Mouse (Mus musculus) large intestine, adult 2 months (tissue): Measurements from ENCODE around the gene Vars. TPM values are rescaled to one million over a fixed set of nuclear protein-coding genes. Genes with fewer than 3 reads are reported as not detected.

Experiments used
- DNase-seq: peaks from one replicate; pipeline ENCODE4 v3.0.0-alpha.2; 2012; ENCODE audit warnings: low read depth, low spot score
- WGBS: fragments of 180-500 bp; shearing (Covaris S2); methylation state at CpG from one replicate; pipeline ENCODE4 v1.1.7; 2018; 5-methylcytosine and 5-hydroxymethylcytosine counted together
- polyA plus RNA-seq: library from polyadenylated mRNA; depleted of rRNA; stranded (reverse); fragments of >200 nt; gene quantifications from 2 replicates; pipeline ENCODE4 v1.2.3, GENCODE M21; 2012

Gene Vars
- polyA plus RNA-seq, 1 experiment = 104 TPM

DNA sequence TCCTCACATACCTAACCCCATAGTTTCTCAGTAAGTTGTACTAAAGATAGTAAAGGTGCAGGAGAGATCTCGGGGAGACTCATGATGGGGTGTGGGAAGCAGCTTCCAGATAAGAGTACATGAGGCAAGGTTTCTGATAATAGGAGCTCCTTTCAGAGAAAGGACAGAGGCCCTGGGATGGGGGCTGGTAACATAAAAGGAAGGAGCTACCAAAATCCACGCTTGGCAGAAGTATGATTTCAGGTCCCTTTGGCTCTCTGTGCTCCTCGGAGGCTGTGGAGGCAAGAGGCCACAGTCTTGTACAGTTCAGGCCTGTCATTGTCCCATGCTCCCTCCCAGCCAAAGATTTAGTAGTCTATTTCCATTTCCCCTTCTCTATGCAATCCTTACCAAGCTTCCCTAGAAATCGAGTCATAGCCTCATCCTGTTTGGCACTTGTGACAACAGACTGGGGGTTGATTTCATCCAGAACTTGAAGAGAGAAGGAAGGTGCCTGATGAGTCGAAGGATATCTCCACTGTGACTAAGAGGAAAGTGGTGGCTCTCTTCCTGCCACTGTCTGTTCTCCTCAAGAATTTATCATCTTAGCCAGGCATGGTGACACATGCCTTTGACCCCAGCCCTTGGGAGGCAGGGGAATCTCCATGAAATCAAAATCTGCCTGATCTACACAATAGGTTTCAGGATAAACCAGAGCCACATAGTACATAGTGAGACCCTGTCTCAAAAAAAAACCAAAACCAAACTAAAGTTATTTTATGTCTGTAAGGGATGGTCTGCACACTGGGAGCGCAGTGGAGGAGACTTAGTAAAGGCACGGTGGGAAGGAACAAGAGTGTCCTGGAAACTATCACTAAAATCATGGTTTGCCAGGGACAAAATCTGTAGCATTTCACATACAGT lies 44.4 kb downstream of the Vars start:
- no peak for DNase-seq
- WGBS = 78% methylated on average over 7 of the region's 7 CpGs

DNA sequence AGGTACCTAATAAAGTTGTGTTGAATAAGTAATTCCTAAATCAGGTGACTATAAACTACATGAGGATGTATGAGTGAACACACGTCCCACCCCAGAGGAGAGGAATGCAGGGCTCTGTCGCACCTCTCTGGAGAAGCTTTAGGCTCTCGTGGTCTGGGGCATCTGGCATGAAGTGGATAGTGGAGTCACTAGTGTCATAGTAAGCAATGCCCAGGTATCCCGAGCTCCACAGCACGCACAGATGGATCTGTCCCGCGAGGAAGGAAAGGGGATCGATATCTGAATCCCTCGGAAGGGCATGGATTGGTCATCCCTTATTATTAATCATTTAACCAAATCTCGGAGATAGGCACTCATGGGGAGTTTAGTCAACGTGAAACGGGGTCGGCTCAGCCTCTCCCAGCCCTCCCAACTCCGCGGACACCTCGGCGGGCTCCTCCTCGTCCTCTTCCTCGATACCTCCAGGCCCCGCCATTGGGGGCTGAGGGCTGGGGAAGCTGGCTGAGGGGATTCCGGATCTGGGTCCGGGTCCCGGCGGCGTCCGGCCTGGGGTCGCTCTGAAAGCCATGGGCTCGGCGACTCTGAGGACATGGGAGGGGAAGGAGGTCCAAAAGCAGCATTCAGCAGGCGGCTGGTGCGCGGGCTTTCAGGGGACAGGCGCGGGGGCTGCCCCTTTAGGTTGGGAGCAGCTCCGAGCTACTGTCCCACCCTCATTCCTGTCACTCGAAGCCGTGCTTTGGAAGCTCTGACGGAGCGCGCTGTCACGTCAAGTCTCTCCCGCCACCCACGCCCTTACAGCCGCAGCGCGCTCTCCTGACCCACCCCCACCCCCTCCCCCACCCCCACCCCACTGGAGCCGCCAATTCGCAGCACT lies 45.3 kb downstream of the Vars start:
- WGBS = 4% methylated on average over 48 of the region's 48 CpGs
- no peak for DNase-seq

DNA sequence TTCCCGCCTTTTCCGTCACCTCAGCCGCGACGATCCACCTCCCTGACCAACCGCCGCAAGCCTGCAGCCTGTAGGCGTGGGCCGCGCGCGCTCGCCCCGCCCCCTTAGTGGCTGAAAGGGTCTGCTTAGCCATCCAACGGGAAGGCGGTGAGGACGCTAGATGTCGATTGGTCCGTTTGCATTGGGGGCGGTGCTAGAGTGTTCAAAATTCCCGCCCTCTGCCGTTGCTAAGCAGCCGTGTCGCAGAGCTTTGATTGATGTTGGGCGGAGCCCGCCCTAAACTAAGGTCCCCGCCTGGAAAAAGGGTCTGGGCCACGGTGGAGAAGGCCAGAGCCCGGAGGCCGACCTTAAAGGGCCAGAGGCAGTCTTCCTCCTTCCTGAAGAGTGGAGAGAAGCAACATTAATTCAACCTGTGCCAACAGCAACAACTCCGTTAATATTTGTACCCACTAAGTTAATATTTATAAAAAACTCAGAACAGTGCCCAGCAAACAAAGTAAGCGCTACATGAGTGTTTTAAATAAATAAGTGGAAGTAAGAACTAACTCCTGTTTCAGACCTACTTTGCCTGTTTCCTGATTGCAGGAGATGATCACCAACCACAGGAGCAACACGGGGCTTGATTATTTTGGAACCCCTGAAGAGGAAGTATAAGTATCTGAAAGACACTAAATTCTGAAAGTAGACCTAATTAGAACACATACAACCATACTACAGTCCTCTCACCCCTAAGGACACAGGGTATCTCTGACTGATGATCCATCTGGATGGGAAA lies 46.1 kb downstream of the Vars start, which contains the start of gene Msh5:
TSS of gene Msh5 (minus strand) at position 65 of the 775 bp plus-strand sequence.
- no peak for DNase-seq
- 1% methylated on average over 33 of the region's 33 CpGs for WGBS

DNA sequence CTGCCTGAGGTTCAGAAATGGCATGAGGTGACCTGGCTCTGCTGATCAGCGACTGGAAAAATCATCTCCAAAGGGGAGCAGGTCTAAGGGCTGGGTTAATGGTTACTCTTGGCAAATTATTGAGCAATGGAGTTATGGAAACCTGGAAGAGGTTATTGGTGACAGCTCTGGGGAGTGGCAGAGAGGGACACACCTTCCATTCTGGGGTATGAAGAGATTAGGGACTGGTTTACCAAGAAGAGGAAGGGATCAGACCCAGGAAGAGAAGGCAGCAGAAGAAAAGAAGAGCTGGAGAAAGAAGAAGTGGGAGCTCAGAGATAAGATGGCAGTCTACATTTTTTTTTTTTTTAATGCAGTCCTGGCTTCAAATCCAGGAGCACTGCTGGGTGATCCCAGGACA lies 46.9 kb downstream of the Vars start:
- WGBS = 9% methylated on average over 1 of the region's 1 CpGs
- DNase-seq = no peak

GRCm38 (mm10) chr17:35048149-35048931 lies 47.6 kb downstream of the Vars start:
- DNase-seq = no peak
- WGBS = 13% methylated on average over 11 of the region's 11 CpGs

DNA sequence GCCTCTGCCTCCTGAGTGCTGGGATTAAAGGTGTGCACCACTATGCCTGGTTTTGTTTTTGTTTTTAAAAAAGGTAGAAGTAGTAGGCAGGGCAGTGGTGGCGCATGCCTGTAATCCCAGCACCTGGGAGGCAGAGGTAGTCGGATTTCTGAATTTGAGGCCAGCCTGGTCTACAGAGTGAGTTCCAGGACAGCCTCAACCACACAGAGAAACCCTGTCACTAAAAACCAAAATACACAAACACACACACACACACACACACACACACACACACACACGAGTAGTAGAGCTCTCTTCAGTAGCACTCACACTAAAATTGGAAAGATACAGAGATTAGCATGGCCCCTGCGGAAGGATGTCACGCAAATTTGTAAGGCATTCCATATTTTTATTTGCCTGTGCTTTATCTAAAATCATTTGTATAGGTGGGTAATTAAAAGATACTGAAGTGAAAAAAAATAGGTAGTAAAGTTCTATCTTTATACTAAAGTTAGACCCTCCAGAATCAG lies 48.2 kb downstream of the Vars start:
- DNase-seq = no peak
- WGBS = 50% methylated on average over 5 of the region's 5 CpGs

GRCm38 (mm10) chr17:35049561-35050016 lies 48.8 kb downstream of the Vars start, which contains the start of gene Clic1:
Gene Clic1, plus strand, starts transcription at chr17:35049966.
- 2% methylated on average over 11 of the region's 11 CpGs for WGBS
- DNase-seq = no peak

DNA sequence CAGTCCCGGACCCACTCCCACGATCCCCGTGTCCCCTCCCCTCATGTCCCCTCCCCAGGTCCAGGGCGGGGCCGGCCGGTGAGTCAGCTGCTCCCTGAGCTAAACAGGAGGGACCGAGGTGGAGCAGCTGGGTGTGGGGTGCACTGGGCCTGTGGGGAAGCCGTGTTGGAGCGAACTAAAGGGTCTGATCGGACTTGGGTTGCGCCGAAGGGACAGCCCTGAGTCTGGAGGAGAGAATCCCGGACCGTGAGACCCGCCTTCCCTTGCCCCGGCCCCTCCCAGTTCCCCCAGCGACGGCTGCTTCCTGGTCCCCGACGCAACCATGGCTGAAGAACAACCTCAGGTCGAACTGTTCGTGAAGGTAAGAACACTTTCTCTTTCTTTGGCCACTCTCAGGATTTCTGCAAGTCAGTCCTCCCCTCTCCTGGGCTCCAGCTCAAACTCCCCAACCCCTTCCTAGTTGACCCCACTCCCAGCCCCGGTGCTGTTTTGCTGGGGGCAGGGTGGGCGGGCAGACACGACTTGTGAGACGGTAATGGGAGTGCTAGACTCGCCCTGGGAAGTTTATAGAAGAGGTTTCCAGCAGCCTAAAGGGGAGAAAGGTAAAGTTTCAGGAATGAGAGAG lies 49.5 kb downstream of the Vars start:
- no peak for DNase-seq
- WGBS = 2% methylated on average over 27 of the region's 27 CpGs

DNA sequence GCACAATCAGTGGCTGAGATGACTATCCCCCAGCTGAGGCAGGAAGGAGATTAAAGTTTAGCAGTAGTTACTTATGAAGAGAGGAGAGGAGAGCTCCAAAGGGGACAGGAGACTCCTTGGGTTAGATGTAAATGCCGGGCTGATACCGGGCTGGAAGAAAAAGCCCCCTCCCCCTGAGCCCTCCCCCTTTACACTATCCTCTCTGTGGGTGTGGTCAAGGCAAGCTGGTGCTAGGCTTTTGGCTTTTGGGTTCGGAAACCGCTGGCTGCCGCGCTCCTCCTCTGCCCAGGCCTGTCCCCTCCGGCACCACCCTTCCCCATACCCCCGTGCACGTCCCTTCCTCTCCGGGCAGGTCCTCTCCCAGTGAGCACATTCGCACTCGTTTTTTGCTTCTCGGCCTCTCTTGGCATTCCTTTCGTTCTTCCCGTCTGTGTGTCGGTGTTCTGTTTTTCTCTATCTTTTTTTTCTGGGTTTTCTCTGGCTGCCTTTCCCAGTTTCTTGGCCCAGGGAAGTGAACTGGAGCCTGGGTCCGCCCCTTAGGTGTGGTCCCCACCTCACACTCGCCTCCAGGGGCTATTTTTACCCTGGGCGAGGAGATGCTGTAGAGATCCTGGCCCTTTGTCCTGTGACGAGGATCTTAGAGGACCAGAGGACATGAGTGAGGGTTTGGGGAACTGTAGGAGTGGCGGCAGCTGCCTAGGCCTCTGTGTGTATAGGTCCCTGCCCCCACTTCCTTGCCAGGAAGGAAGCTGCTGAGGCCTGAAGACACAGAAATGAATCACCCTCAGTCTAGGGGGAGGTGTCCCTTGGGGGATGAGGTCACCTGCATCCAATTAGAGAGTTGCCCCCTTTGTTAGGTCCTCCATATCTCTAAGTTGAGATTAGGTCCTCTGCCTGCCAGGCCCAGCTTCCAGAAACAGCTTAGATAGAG lies 50.6 kb downstream of the Vars start:
- under 1% methylated on average over 21 of the region's 21 CpGs for WGBS
- no peak for DNase-seq

- no peak for DNase-seq
- WGBS = 76% methylated on average over 12 of the region's 12 CpGs
Observed at GRCm38 (mm10) chr17:35052271-35052798, 51.5 kb downstream of the Vars start.

GRCm38 (mm10) chr17:35055691-35056495 lies 55.1 kb downstream of the Vars start:
- DNase-seq = no peak
- 81% methylated on average over 7 of the region's 7 CpGs for WGBS

DNA sequence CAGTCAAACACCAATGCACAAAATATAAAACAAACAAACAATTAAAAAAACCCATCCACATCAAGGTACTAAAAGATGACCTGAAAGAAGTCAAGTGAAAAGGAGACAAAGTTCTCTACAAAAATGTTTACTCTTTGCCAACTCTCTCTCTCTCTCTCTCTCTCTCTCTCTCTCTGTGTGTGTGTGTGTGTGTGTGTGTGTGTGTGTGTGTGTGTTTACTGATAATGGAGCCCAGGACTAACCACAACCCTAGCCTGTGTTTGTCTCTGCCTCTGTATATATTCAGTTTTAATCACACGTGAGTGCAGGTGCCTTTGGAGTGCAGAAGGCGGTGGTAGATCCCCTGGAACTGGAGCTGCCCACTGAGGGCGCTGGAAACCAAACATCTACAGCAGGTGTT lies 56.3 kb downstream of the Vars start:
- WGBS = 74% methylated on average over 3 of the region's 3 CpGs
- DNase-seq = no peak

- 51% methylated on average over 9 of the region's 9 CpGs for WGBS
- DNase-seq = no peak
Observed at GRCm38 (mm10) chr17:35058316-35058715, 57.5 kb downstream of the Vars start.

DNA sequence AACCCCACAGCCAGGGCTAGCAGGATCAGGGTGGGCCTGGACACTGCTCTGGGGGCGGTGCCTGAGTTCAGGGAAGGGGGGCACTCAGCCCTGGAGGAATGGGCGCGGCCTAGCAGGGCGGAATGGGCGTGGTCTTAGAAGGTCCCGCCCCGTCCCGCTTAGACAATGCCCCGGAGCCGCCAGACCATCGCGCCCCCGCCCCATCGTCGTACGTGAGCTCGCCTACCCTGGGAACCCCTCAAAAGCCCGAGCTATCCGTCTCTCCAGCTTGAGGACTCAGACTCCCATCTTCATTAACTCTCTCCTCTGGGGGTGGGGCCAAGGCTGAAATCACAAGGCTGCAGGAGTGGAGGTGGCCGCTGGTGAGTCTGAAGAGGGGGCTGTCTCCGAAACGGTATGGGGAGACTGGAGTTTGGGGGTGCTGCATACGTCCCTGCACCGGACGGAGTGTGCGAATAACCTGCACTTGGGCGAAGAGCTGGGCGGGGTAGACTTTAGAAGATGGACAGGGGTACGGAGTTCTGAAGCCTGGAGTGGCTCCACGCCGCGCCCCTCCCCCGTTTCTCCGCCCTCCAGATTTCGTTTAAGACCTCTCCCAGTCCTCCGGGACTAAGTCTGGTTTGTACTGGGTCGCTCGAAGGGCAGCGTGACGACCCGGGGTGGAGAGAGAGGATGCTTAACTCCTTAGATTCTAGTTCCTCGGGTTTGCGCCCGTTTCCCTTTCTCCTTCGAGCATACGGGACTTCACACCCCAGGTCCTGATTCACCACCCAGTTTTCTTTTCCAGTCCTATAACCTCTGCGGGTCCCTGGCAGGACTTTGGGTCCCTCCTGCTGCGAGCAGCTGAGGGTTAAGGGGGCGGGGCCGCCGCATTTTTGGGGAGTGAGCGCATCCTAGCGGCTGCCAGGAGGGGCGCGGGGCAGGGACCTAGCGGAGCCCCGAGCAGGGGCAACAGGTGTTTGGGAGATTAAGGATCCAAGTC lies 58.4 kb downstream of the Vars start, which contains the start of gene Ddah2:
TSS of gene Ddah2 (plus strand) at position 125 of the 982 bp plus-strand sequence.
- WGBS = under 1% methylated on average over 57 of the region's 57 CpGs
- no peak for DNase-seq

- no peak for DNase-seq
- WGBS = 27% methylated on average over 14 of the region's 14 CpGs
Observed at GRCm38 (mm10) chr17:35060071-35060470, 59.3 kb downstream of the Vars start.
